Mouse (Mus musculus): ENCODE results near the gene Olfr601.
"Not testable (repeated sequence)": the region's sequence is repeated elsewhere in the genome, so short reads cannot be mapped to it uniquely, and the experiment has no call there.

Olfr601 gene

DNA sequence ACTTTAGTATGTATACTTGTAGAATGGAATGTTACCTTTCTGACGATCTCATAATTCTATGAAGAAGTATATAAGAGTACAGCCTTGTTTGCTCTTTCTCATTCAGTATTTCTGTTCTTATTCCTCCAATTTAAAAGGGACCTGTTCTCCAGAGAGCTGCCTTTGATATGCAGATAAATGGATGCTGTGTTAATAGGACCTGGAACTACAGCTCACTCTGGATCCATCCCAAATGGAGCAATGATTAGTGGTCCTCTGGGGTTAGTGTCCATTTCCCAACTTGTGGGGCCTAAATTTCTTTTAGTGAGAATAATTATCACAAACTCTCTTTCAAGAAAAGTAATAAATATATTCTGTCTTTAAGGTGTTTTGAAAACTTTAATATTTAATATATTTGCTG is at the start of gene Olfr601:
Gene Olfr601, minus strand, starts transcription at position 101 of the 400 bp plus-strand sequence.
- DNase-seq (ENCODE audit: low spot score in 2 of 2), result no peak

DNA sequence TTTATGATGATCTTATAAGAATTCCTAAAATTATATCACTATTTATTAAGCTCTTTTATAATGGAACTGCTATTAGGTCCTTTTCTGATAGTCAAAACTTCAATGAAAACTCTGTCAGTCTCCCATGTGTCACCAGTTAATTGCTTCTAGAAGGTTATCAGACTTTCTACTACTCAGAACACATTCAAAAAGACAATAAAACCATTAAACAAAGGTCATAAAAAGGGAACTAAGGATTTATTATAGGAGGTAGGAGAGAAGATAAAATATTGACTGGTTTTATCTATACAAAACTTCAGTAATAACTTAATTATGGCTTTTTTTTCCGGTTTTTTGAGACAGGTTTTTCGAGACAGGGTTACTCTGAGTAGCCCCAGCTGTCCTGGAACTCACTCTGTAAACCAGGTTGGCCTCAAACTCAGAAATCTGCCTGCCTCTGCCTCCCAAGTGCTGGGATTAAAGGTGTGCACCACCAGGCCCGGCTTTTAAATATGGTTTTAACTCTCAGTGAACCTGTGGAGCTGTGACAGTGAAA is 44.1 kb upstream of the Olfr601 start:
- DNase-seq (ENCODE audit: low spot score in 2 of 2), result not testable (repeated sequence)

DNA sequence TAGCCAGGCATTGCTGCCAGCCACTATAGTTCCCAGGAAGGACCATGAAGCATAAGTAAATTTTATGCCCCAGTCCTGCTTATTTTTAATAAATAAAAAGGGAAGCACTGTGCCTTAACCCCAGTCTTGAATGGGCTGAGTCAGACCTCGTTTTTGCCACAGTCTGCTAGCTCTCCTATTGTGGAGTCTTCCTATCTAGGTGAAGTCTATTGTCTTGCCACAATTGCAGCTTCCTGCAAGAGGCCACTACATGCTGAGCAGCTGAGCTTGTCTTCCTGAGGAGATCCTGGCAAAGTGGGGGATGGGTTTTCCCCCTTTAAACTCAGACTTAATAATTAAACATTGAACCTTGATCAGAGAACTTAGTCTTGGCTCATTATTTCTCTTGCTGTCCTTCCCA is 36.5 kb upstream of the Olfr601 start:
- no peak for DNase-seq (ENCODE audit: low spot score in 2 of 2)

DNA sequence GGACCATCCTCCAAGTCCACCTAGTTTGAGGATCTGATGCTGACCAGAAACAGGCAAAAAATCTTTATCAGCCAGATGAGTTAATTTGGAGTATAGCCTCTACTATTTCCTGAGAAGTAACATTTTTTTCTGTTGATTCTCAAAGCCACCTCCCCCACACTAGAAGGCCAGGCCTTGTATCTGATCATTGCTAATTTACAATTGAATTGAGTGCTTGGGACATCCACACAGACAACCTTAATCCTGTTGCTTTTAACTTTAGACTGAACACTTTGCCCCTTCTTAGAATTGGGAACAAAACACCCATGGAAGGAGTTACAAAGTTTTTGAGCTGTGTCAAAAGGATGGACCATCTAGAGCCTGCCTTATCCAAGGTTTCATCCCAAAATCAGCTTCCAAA is 35.3 kb upstream of the Olfr601 start:
- no peak for DNase-seq (ENCODE audit: low spot score in 2 of 2)

DNA sequence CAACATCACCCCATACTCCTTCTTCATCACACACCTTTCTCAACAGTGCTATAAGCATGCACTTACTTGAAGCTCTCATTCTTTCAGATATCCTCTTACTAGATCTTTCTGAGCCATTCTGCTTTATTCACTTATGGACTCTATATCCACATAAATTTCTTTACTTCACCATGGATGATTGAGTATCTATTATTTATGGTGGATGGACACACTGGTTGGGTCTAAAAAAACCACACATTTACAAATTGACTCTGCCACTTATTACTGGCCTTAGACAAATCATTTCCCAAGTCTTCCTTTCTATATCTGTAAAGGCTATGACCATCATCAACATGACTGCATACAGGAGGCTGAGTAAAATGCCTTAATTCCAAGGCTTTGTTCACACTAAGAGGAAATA is 23.6 kb upstream of the Olfr601 start, which contains the start of gene Olfr603:
Gene Olfr603, minus strand, starts transcription at position 101 of the 400 bp plus-strand sequence.
- DNase-seq (ENCODE audit: low spot score in 2 of 2), result no peak

DNA sequence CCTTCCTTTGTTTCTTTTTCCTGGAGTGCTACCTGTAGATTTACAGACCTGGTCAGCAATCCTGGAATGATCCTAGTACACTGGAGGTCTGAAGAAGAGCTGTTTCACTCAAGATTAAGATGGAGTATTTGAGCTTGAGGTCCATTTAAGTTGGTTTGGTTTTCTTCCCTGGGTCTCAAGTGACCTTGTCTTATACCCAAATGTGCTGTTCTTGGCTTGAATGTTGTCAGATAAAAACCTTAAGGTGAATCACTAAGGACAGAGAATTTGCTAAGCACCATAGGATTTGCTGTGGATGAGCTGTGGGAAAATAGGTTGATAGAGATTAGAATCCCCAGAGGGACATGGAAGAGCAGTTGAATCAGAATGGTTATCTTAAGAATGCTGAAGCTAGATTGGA is 12.9 kb downstream of the Olfr601 start, which contains the start of gene Olfr600:
Gene Olfr600, minus strand, starts transcription at position 101 of the 400 bp plus-strand sequence.
- no peak for DNase-seq (ENCODE audit: low spot score in 2 of 2)

DNA sequence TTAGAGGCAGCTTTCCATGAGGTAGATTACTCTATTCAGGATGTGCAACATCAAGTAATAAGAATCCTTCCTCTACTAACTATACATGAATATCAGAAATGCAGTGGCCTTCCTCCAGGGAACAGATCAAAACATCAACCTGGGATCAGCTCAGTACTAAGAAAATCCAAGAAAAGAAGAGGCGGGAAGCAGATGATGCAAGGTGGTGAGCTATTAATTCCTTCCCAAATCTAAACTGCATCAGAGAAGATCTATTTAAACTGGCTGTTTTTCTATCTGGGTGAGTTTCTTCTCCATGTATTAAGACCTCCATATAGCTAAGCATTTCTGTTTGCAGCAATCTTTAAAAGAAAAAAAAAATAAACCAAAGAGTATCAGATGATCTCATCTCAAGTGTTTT is 26.8 kb downstream of the Olfr601 start, which contains the start of gene Olfr599:
Gene Olfr599, plus strand, starts transcription at position 301 of the 400 bp plus-strand sequence.
- DNase-seq (ENCODE audit: low spot score in 2 of 2), result no peak

DNA sequence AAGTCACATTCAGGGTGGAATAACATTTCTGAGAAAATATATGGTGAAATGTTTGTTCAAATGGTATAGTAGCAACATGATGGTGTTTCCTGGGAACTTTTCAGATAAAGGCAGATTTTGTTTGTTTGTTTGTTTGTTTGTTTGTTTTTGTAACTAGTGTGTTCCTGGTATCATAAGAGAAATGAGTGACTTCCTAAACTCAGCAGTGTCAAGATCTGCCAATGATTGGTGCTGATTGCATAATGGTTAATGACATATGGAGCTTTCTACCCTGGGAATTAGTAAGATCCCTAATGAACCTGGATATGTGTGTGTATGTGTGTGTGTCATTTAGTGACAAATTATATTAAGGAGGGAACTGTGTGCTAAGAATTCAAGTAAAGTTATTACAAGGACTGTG is 39.2 kb downstream of the Olfr601 start, which contains the start of gene Olfr598:
Gene Olfr598, plus strand, starts transcription at position 301 of the 400 bp plus-strand sequence.
- no peak for DNase-seq (ENCODE audit: low spot score in 2 of 2)

DNA sequence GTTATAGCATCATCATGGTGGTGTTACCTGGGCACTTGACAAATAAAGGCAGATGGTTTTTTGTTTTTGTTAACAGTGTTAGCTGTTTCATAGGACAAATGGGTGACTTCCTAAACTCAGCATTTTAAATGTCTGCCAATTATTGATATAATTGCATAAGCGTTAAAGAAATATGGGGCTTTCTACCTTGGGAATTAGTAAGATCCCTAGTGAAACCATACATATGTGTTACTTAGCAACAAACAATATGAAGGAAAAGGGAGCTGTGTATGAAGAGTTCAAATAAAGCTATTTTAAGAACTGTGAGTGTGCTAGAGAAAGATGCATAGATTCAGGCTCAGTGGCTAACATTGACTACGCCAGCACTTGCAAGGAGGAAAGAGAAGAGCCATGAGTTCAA is 46.4 kb downstream of the Olfr601 start, which contains the start of gene Olfr597:
Gene Olfr597, plus strand, starts transcription at position 301 of the 400 bp plus-strand sequence.
- DNase-seq (ENCODE audit: low spot score in 2 of 2), result not testable (repeated sequence)

Data from right cerebral cortex, postnatal 36 days (tissue).